In the genomic region with DNA sequence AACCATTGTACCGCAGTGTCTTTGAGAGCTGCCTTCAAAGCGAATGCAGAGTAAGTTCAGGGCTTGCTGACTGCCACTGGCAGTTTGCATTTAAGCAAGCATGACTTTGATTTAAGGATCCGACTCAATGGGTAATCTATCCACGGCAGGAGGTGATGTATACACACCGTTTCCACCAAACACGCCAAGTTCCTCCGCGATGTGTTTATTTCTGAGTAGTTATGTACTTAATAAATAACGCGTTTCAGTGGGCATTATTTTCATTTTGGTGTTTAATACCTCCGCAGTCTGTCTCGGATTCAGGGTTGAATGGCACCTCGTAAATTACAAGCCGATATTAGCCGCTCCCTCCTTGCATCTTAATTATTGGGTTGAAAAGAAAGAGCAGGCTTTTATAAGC, we compare ENCODE assay signal across 27 mouse cellular contexts.
DNase-seq lines count a peak whose midpoint lies in the region; ATAC-seq and TF ChIP-seq lines count a peak whose summit lies in the region.
"Had no signal": no experiment of that assay in that cellular context is flagged by ENCODE, and none has a peak within 500 bp of the region (broad histone marks: within the 10 kb centered on the region; RNA-seq: fewer than 3 reads in every experiment).

No protein-coding gene starts in this region.

- no peak overlapping the region for H3K4me3 ChIP-seq in hindbrain, embryonic 15.5 days
- H3K4me3 ChIP-seq in hindbrain, embryonic 12.5 days = no peak overlapping the region
- H3K4me3 ChIP-seq in limb, embryonic 11.5 days (ENCODE audit: low read depth, low read length) = no peak overlapping the region
- no peak overlapping the region for H3K4me3 ChIP-seq in cerebellum, adult 2 months (replicated peaks; ENCODE audit: insufficient read depth, low read depth, low read length)
- H3K4me3 ChIP-seq: forebrain, embryonic 15.5 days; heart, embryonic 13.5 days; kidney, embryonic 15.5 days; limb, embryonic 15.5 days; liver, embryonic 13.5 days; megakaryocyte, embryonic 14.5 days; midbrain, embryonic 12.5 days had no signal

- peak; percentile 12 for DNase-seq in embryo, embryonic 10 days (ENCODE audit: low spot score)
- DNase-seq in embryo, embryonic 9.5 days (ENCODE audit: extremely low spot score) = no peak
- DNase-seq in brain, embryonic 14.5 days (ENCODE audit: low read depth) = peak; percentile 45
- DNase-seq in limb, embryonic 11.5 days (ENCODE audit: low spot score) = peak; percentile 65
- DNase-seq in adrenal gland, adult 8-10 months = no peak
- no peak for DNase-seq in cerebellum, adult 2 months
- DNase-seq: adrenal gland, postnatal 10 days; cerebellum, adult 11 months; cerebellum, adult 9-11 months; gastrocnemius, postnatal 10 days; heart, postnatal 10 days; kidney, adult 18-20 months; layer of hippocampus, adult 9-11 months; liver, embryonic 13.5 days; lung, adult 18-20 months; lung, postnatal 4 days had no signal

- no peaks in the 10 kb centered on the region for H3K36me3 ChIP-seq in hindbrain, embryonic 15.5 days
- H3K36me3 ChIP-seq in hindbrain, embryonic 12.5 days = no peaks in the 10 kb centered on the region
- H3K36me3 ChIP-seq in limb, embryonic 11.5 days (ENCODE audit: control insufficient read depth, insufficient read depth, low read length) = no peaks in the 10 kb centered on the region
- H3K36me3 ChIP-seq: forebrain, embryonic 15.5 days; G1E; heart, embryonic 13.5 days; kidney, embryonic 15.5 days; limb, embryonic 15.5 days; liver, embryonic 13.5 days; midbrain, embryonic 12.5 days had no signal

- 30% methylated on average over 15 of the region's 15 CpGs for WGBS in hindbrain, embryonic 15.5 days
- 45% methylated on average over 15 of the region's 15 CpGs for WGBS in hindbrain, embryonic 12.5 days
- 6% methylated on average over 15 of the region's 15 CpGs for WGBS in limb, embryonic 11.5 days
- 88% methylated on average over 15 of the region's 15 CpGs for WGBS in cerebellum, adult 2 months

- no peak for TF ChIP-seq CTCF in brain, embryonic 14.5 days (IDR thresholded peaks at IDR 0.05; ENCODE audit: borderline replicate concordance, extremely low read depth, insufficient read depth, insufficient read length)
- no peak for TF ChIP-seq CTCF in cerebellum, adult 2 months (IDR thresholded peaks at IDR 0.05; ENCODE audit: borderline replicate concordance, insufficient read depth, low read depth, low read length)

- H3K27ac ChIP-seq in hindbrain, embryonic 15.5 days (replicated peaks) = no peak overlapping the region
- no peak overlapping the region for H3K27ac ChIP-seq in hindbrain, embryonic 12.5 days
- no peak overlapping the region for H3K27ac ChIP-seq in limb, embryonic 11.5 days (replicated peaks; ENCODE audit: low read depth, low read length)
- no peak overlapping the region for H3K27ac ChIP-seq in cerebellum, adult 2 months (ENCODE audit: insufficient read depth, low read length)
- H3K27ac ChIP-seq: forebrain, embryonic 15.5 days; heart, embryonic 13.5 days; kidney, embryonic 15.5 days; limb, embryonic 15.5 days; liver, embryonic 13.5 days; midbrain, embryonic 12.5 days had no signal

- H3K27me3 ChIP-seq in hindbrain, embryonic 15.5 days = peaks cover 21% of the 10 kb centered on the region
- peaks cover 2% of the 10 kb centered on the region; the same call in 1 of the 2 replicates for H3K27me3 ChIP-seq in hindbrain, embryonic 12.5 days
- H3K27me3 ChIP-seq in limb, embryonic 11.5 days (ENCODE audit: control insufficient read depth, insufficient read depth, low read length) = peaks cover 84% of the 10 kb centered on the region
- no peaks in the 10 kb centered on the region for H3K27me3 ChIP-seq in cerebellum, adult 2 months (ENCODE audit: control insufficient read depth, insufficient read depth, low read length)

- 0 out of 2 replicates have a peak overlapping the region, but pooled peaks have one; percentile 1 for H3K4me2 ChIP-seq in hindbrain, embryonic 15.5 days
- H3K4me2 ChIP-seq in hindbrain, embryonic 12.5 days (replicated peaks) = no peak overlapping the region
- H3K4me2 ChIP-seq in limb, embryonic 11.5 days (ENCODE audit: low read depth, severe bottlenecking) = no peak overlapping the region
- H3K4me2 ChIP-seq: forebrain, embryonic 15.5 days; heart, embryonic 13.5 days; kidney, embryonic 15.5 days; limb, embryonic 15.5 days; liver, embryonic 13.5 days; midbrain, embryonic 12.5 days had no signal

- H3K9ac ChIP-seq in hindbrain, embryonic 15.5 days = no peak overlapping the region
- no peak overlapping the region for H3K9ac ChIP-seq in hindbrain, embryonic 12.5 days
- H3K9ac ChIP-seq in limb, embryonic 11.5 days (ENCODE audit: low read length) = no peak overlapping the region
- H3K9ac ChIP-seq: forebrain, embryonic 15.5 days; heart, embryonic 13.5 days; kidney, embryonic 15.5 days; limb, embryonic 15.5 days; liver, embryonic 13.5 days; midbrain, embryonic 12.5 days had no signal

- no peaks in the 10 kb centered on the region; the same call in 1 of the 2 replicates for H3K4me1 ChIP-seq in hindbrain, embryonic 15.5 days (replicated peaks)
- peaks cover 15% of the 10 kb centered on the region for H3K4me1 ChIP-seq in hindbrain, embryonic 12.5 days
- H3K4me1 ChIP-seq in limb, embryonic 11.5 days (ENCODE audit: control insufficient read depth, insufficient read depth, low read length) = peaks cover 7% of the 10 kb centered on the region; the same call in 1 of the 2 replicates
- peaks cover 8% of the 10 kb centered on the region for H3K4me1 ChIP-seq in cerebellum, adult 2 months (ENCODE audit: control insufficient read depth, insufficient read depth, low read length)
- H3K4me1 ChIP-seq: limb, embryonic 15.5 days; liver, embryonic 13.5 days; megakaryocyte, embryonic 14.5 days had no signal

- no peak for ATAC-seq in hindbrain, embryonic 15.5 days (ENCODE audit: low FRiP score, low read depth)
- no peak for ATAC-seq in hindbrain, embryonic 12.5 days (ENCODE audit: low FRiP score)
- no peak for ATAC-seq in limb, embryonic 11.5 days (ENCODE audit: insufficient number of reproducible peaks, low FRiP score, low TSS enrichment, low read depth)
- ATAC-seq: forebrain, embryonic 15.5 days; hindbrain, embryonic 16.5 days; lung, postnatal 0 days had no signal

- H3K9me3 ChIP-seq in hindbrain, embryonic 15.5 days = no peaks in the 10 kb centered on the region
- H3K9me3 ChIP-seq in hindbrain, embryonic 12.5 days (replicated peaks) = no peaks in the 10 kb centered on the region
- no peaks in the 10 kb centered on the region for H3K9me3 ChIP-seq in limb, embryonic 11.5 days (ENCODE audit: control insufficient read depth, low read length)
- H3K9me3 ChIP-seq: forebrain, embryonic 15.5 days; heart, embryonic 13.5 days; kidney, embryonic 15.5 days; limb, embryonic 15.5 days; liver, embryonic 13.5 days; midbrain, embryonic 12.5 days had no signal

- TF ChIP-seq POLR2A in brain, embryonic 14.5 days (IDR thresholded peaks at IDR 0.05; ENCODE audit: borderline replicate concordance, extremely low read depth, insufficient read depth, insufficient read length, poor library complexity, severe bottlenecking) = no peak
- no peak for TF ChIP-seq POLR2A in cerebellum, adult 2 months (IDR thresholded peaks at IDR 0.05; ENCODE audit: borderline replicate concordance, insufficient read depth, low read length)

Comparison
In these comparisons a context has a peak if more than half of its experiments do, and no peak if none do; other contexts are left out.
1. DNase-seq: peak in embryo, embryonic 10 days (single experiment), brain, embryonic 14.5 days (single experiment) and limb, embryonic 11.5 days (single experiment); none in embryo, embryonic 9.5 days (single experiment), adrenal gland, adult 8-10 months (single experiment) and cerebellum, adult 2 months (0 of 2).